Mouse (Mus musculus) myocyte (in vitro differentiated cells): Measurements from ENCODE around the gene Cd70. TPM values are rescaled to one million over a fixed set of nuclear protein-coding genes. Genes with fewer than 3 reads are reported as not detected.

Experiments
- H3K27me3 ChIP-seq: one replicate; pipeline ENCODE4 v1.6.1; 2011; ENCODE audit not compliant: control insufficient read depth, insufficient read depth, insufficient read length
- H3K36me3 ChIP-seq: one replicate; pipeline ENCODE4 v1.6.1; 2011; ENCODE audit not compliant: control insufficient read depth, insufficient read depth
- H3K4me2 ChIP-seq: one replicate; pipeline ENCODE4 v1.6.1; 2011; ENCODE audit warnings: low read depth, control low read depth
- H3K4me3 ChIP-seq: one replicate; pipeline ENCODE4 v1.5.1; 2011; ENCODE audit warnings: mild to moderate bottlenecking, control low read depth, moderate library complexity
- H3K79me2 ChIP-seq: one replicate; pipeline ENCODE4 v1.6.1; 2011; ENCODE audit not compliant: control insufficient read depth, insufficient read depth
- H3ac ChIP-seq: one replicate; pipeline ENCODE4 v1.6.1; 2011; ENCODE audit not compliant: control insufficient read depth, insufficient read length
- CEBPB ChIP-seq: IDR thresholded peaks from 2 replicates; pipeline ENCODE4 v1.6.1; 2011; ENCODE audit warnings: mild to moderate bottlenecking, moderate library complexity; ENCODE audit not compliant: poor library complexity, insufficient read depth, severe bottlenecking
- E2F4 ChIP-seq: IDR thresholded peaks from one replicate; pipeline ENCODE4 v1.6.1; 2011; ENCODE audit warnings: mild to moderate bottlenecking, control low read depth, moderate library complexity; ENCODE audit not compliant: insufficient read depth
- MAX ChIP-seq: IDR thresholded peaks from one replicate; pipeline ENCODE4 v1.6.1; 2011; ENCODE audit warnings: low read depth, mild to moderate bottlenecking, control low read depth
- MYOD1 ChIP-seq, 3 experiments: IDR thresholded peaks; one replicate each; pipeline ENCODE4 v1.6.1; 2011; ENCODE audit warnings: control low read depth in 2 of 3, low read depth in 2 of 3, mild to moderate bottlenecking in 2 of 3, moderate library complexity in 1 of 3; ENCODE audit not compliant: insufficient read length in 2 of 3, control insufficient read depth in 1 of 3
- MYOG ChIP-seq, 3 experiments: IDR thresholded peaks; one replicate each; pipeline ENCODE4 v1.6.1; 2011; ENCODE audit warnings: control low read depth in 2 of 3, low read depth in 2 of 3, mild to moderate bottlenecking in 2 of 3; ENCODE audit not compliant: insufficient read length in 2 of 3, control insufficient read depth in 1 of 3, insufficient read depth in 1 of 3
- POLR2A ChIP-seq: IDR thresholded peaks from one replicate; pipeline ENCODE4 v1.6.1; 2011; ENCODE audit warnings: low read depth, mild to moderate bottlenecking, control low read depth, moderate library complexity; ENCODE audit not compliant: insufficient read length
- POLR2AphosphoS2 ChIP-seq: IDR thresholded peaks from one replicate; pipeline ENCODE4 v1.6.1; 2011; ENCODE audit warnings: low read depth, control low read depth; ENCODE audit not compliant: insufficient read length
- REST ChIP-seq: IDR thresholded peaks from one replicate; pipeline ENCODE4 v1.6.1; 2011; ENCODE audit warnings: mild to moderate bottlenecking, control low read depth, moderate library complexity; ENCODE audit not compliant: insufficient read depth, insufficient read length
- SRF ChIP-seq: IDR thresholded peaks from one replicate; pipeline ENCODE4 v1.6.1; 2011; ENCODE audit warnings: low read depth; ENCODE audit not compliant: control insufficient read depth, insufficient read length
- TCF12 ChIP-seq: IDR thresholded peaks from one replicate; pipeline ENCODE4 v1.6.1; 2011; ENCODE audit warnings: mild to moderate bottlenecking, control low read depth; ENCODE audit not compliant: poor library complexity, insufficient read depth, severe bottlenecking
- TCF3 ChIP-seq: IDR thresholded peaks from one replicate; pipeline ENCODE4 v1.6.1; 2011; ENCODE audit warnings: low read depth, control low read depth; ENCODE audit not compliant: insufficient read length
- USF1 ChIP-seq: IDR thresholded peaks from one replicate; pipeline ENCODE4 v1.6.1; 2011; ENCODE audit warnings: low read depth, mild to moderate bottlenecking, control low read depth, moderate library complexity
- polyA plus RNA-seq: library from polyadenylated mRNA; unstranded; fragments of >200 nt; fragmentation: generic; extraction: Trizol; gene quantifications from one replicate; pipeline ENCODE4 v1.2.1, GENCODE M21; 2012; ENCODE audit warnings: missing spikeins

Gene Cd70
- polyA plus RNA-seq, 1 experiment = not detected

DNA sequence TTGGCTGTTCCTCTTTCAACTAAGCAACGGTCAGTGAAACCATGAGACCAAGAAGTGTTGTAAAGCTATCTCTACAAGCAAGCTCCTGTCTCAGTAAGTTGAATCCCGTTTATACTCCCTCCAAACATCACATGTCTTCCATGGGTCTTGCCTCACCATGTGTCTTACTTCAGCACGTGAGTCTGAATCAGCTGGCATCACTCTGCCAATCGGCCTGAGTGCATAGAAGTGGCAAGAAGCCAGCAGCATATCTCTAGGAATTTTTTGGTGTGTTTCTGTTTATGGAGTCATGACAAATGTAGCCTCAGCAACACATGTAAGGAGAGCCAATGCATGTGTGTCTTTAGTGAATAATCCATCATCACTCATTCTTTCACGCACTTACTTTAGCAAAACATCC, 22.8 kb upstream of the Cd70 start:
- H3K79me2 ChIP-seq = no peaks in the 10 kb centered on the region
- TF ChIP-seq MAX (no peak), TCF3 (no peak), POLR2AphosphoS2 (no peak), POLR2A (no peak), USF1 (peak; percentile 18)

DNA sequence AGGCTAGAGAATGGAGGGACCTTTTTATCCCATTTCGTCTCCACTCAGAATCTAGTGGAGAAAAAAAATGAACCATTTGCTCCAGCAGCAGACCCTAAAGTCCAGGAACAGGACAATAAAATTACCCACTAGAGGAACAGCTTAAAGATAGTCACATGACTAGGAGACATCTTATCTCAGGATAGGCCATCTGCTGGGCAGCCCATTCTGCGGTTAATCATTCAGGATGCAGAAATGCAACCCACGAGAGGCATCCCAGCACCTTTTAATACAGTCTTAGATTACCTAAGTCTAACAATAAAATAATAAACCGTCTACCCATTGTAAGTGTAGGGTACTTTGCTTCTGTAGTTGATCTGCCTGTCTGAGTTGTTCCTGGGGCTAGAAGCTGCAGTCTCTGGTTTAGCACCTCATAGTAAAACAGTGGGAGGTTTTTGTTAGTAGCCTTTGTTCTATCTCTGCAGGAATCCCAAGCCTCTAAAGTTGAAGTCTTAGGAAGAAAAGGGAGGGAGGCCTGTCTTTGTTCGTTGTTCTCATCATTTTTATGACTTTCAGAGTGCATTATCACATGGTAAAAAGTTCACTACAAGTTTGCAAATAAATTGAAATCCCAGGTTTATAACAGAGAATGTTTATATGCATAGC, 21.2 kb upstream of the Cd70 start:
- Histone ChIP-seq H3K27me3 (peaks cover 12% of the 10 kb centered on the region), H3ac (no peak overlapping the region), H3K79me2 (no peaks in the 10 kb centered on the region), H3K4me3 (no peak overlapping the region), H3K36me3 (no peaks in the 10 kb centered on the region), H3K4me2 (no peak overlapping the region)
- TF ChIP-seq MAX (no peak), TCF3 (no peak), USF1 (no peak)

More for the DNA sequence above, 22.8 kb upstream of the Cd70 start:
- Histone ChIP-seq H3ac (no peak overlapping the region), H3K36me3 (no peaks in the 10 kb centered on the region), H3K4me2 (no peak overlapping the region), H3K4me3 (no peak overlapping the region), H3K27me3 (peaks cover 12% of the 10 kb centered on the region)

DNA sequence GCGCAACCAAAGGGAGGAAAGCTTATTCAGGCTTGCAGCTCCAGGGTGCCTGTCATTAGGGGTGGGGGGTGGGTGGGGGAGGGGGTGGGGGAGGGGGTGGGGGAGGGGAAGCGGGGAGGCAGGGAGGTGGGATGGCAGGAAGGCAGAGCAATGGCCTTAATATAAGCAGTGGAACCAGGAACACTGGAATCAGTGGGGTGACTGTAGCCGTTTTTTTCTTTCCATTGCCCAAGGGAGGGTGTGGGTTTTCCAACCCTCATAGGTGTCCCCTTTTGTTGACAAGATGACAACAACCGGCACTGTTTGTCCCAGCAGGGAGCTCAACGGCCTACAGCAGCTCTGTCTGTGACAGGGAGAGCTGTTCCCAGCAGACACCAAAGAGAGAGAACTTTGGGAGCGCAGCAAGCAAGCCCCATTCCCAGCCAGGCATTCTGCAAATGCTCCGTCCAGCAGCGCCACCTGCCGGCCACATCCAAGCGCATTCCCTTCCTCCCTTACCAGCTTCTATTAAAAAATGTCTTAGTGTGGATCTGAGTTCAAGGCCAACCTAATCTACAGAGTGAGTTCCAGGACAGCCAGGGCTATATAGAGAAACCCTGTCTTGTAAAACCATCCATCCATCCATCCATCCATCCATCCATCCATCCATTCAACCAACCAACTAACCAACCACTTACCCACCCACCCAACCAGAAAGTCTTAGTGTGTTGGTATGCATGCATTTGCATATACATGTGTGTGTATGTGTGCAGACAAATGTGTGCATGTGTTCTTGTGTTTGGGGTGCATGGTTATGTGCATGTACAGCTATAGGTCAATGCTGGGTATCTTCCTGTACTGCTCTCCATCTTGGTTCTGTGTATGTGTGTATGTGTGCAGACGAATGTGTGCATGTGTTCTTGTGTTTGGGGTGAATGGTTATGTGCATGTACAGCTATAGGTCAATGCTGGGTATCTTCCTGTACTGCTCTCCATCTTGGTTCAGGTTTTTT, 17.5 kb upstream of the Cd70 start:
- TF ChIP-seq MAX (no peak), TCF12 (no peak), POLR2AphosphoS2 (no peak), MYOG (IDR thresholded peaks at IDR 0.05; ENCODE audit: control insufficient read depth in 1 of 3, insufficient read depth in 1 of 3, insufficient read length in 2 of 3, low read depth in 2 of 3) (no peak), CEBPB (no peak), TCF3 (no peak), MYOD1 (IDR thresholded peaks at IDR 0.05; ENCODE audit: control insufficient read depth in 1 of 3, insufficient read length in 2 of 3, low read depth in 2 of 3) (no peak), E2F4 (no peak), SRF (no peak), REST (no peak)
- Histone ChIP-seq H3K4me3 (no peak overlapping the region), H3K79me2 (no peaks in the 10 kb centered on the region), H3K27me3 (no peaks in the 10 kb centered on the region), H3K36me3 (no peaks in the 10 kb centered on the region), H3ac (no peak overlapping the region), H3K4me2 (no peak overlapping the region)

DNA sequence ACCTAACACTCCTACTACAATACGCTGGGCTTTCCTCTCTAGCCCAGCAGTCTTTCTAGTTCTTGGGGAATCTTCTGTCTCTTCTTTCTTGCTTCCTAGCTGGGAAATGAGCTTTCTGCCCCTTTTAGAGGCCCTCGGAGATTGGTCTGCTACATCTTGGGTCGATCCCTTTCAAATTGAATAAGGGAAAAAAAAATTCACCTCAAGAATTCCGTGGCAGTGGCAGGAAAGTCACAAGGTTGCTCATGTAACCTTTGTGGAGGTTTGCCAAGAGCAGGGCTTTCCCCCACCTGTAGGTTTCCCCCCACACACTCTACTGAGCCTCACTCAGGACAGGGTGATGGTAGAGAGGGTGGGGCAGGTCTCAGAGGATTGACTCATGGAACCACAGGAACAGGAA, 4.2 kb upstream of the Cd70 start:
- TF ChIP-seq TCF12 (no peak), MYOG (IDR thresholded peaks at IDR 0.05; ENCODE audit: control insufficient read depth in 1 of 3, insufficient read depth in 1 of 3, insufficient read length in 2 of 3, low read depth in 2 of 3) (no peak), USF1 (no peak), MYOD1 (IDR thresholded peaks at IDR 0.05; ENCODE audit: control insufficient read depth in 1 of 3, insufficient read length in 2 of 3, low read depth in 2 of 3) (no peak), POLR2A (no peak), CEBPB (no peak), REST (no peak), SRF (no peak), E2F4 (no peak), MAX (no peak), TCF3 (no peak), POLR2AphosphoS2 (no peak)
- Histone ChIP-seq H3K36me3 (no peaks in the 10 kb centered on the region), H3K4me3 (no peak overlapping the region), H3K4me2 (no peak overlapping the region), H3ac (no peak overlapping the region), H3K79me2 (no peaks in the 10 kb centered on the region), H3K27me3 (peaks cover 20% of the 10 kb centered on the region)

DNA sequence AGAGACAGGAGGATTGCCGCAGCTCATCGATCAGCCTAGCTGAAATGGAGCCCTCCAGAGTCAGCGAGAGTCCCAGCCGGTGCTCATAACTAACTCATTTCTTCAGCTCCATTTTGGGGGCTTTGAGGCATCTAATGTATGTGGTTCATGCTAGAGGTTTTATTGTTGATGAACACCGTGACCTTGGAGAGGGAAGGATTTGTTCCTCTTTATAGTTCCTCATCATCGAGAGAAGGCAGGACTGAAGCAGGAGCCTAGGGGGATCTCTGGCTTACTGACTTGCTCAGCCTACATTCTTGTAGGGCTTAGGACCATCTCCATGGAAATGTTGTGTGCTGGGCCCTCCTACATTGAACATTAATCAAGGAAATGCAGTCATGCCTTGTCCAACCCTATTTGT, 3.4 kb upstream of the Cd70 start:
- H3K36me3 ChIP-seq = no peaks in the 10 kb centered on the region
- H3K79me2 ChIP-seq = no peaks in the 10 kb centered on the region
- H3ac ChIP-seq = no peak overlapping the region
- TF ChIP-seq REST (no peak), SRF (no peak), E2F4 (no peak), TCF12 (no peak), CEBPB (no peak), TCF3 (no peak)
- no peak overlapping the region for H3K4me2 ChIP-seq
- no peak overlapping the region for H3K4me3 ChIP-seq
- peaks cover 27% of the 10 kb centered on the region for H3K27me3 ChIP-seq
